Mouse (Mus musculus) hindbrain, embryonic 10.5 days (tissue): Measurements from ENCODE around the gene Kcnip2. TPM values are rescaled to one million over a fixed set of nuclear protein-coding genes. Genes with fewer than 3 reads are reported as not detected.

Experiments used
- DNase-seq: peaks from one replicate; pipeline ENCODE4 v3.0.0-alpha.2; 2017; ENCODE audit warnings: low spot score
- H3K27ac ChIP-seq: fragments of 300-500 bp; sonication (generic); 2 replicates; pipeline ENCODE4 v1.5.1; 2016; ENCODE audit warnings: mild to moderate bottlenecking, moderate library complexity
- H3K27me3 ChIP-seq: fragments of 300-500 bp; sonication (generic); 2 replicates; pipeline ENCODE4 v1.6.1; 2016; ENCODE audit warnings: mild to moderate bottlenecking; ENCODE audit not compliant: poor library complexity, insufficient read depth, severe bottlenecking
- H3K36me3 ChIP-seq: fragments of 300-500 bp; sonication (generic); 2 replicates; pipeline ENCODE4 v1.6.1; 2016; ENCODE audit warnings: mild to moderate bottlenecking, moderate library complexity
- H3K4me1 ChIP-seq: fragments of 300-500 bp; sonication (generic); replicated peaks from 2 replicates; pipeline ENCODE4 v1.6.1; 2016; ENCODE audit warnings: mild to moderate bottlenecking
- H3K4me3 ChIP-seq: fragments of 300-500 bp; sonication (generic); 2 replicates; pipeline ENCODE4 v1.5.1; 2016; ENCODE audit warnings: mild to moderate bottlenecking, moderate library complexity
- H3K9me3 ChIP-seq: fragments of 300-500 bp; sonication (generic); 2 replicates; pipeline ENCODE4 v1.6.1; 2016; ENCODE audit warnings: mild to moderate bottlenecking, moderate library complexity
- WGBS: fragments of 180-500 bp; shearing (Covaris S2); methylation state at CpG from one replicate; pipeline ENCODE4 v1.1.7; 2016; 5-methylcytosine and 5-hydroxymethylcytosine counted together
- polyA plus RNA-seq: library from polyadenylated mRNA; unstranded; fragments of >200 nt; fragmentation: Nextera tagmentation; extraction: Ambion mirVana; gene quantifications from 2 replicates; pipeline ENCODE4 v1.2.1, GENCODE M21; 2016

The Kcnip2 gene
- polyA plus RNA-seq, 1 experiment from 2014 or later, result 0.71 TPM

DNA sequence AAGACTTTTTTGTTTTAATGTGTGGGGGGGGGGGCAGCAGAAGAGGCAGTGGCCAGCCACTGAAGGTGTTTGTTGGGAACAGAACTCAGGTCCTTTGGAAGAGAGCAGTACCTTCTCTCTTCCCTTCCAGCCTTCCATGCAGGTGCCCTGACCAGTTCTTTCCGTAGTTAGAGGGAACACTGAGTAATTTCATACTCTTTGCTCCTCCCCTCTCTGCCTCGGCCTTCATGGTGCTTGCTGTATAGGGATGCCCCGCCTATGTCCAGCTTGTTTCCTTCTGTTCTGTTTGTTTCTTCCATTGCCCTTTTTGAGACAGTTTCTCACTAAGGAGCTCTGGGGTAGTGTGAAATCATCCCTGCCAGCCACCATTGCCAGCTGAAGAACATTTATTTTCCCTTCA lies 30.4 kb downstream of the Kcnip2 start:
- Histone ChIP-seq H3K9me3 (no peaks in the 10 kb centered on the region), H3K27ac (no peak overlapping the region), H3K4me1 (peaks cover 24% of the 10 kb centered on the region), H3K4me3 (no peak overlapping the region), H3K36me3 (peaks cover 9% of the 10 kb centered on the region), H3K27me3 (no peaks in the 10 kb centered on the region)
- WGBS, result 65% methylated on average over 3 of the region's 3 CpGs
- DNase-seq, result no peak

DNA sequence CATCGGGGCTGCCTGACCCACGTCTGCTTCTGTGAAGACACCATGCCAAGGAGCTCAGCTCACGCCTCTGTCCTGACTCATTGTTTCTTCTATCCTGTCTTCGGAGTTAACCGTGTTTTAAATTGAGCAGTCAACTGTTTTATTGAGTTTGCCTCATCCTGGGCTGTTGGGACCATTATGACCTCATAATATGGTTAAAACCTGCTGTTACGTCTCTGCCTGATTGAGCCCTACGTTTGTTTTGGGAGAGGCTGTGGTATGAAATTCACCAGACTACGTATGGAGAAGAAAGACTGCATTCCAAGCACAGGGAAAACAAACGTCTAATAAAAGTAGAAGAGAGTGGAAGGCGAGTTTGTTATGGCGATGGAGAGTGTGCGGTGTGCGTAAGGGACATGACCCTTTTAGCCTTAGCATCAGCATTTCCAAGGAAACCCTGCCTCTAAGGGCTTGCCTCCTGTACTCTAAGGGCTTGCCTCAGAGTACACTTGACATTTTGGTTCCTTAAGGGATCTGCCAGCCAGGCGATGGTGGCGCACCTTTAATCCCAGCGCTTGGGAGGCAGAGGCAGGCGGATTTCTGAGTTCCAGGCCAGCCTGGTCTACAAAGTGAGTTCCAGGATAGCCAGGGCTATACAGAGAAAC lies 31.8 kb downstream of the Kcnip2 start:
- 33% methylated on average over 17 of the region's 17 CpGs for WGBS
- DNase-seq, result no peak
- Histone ChIP-seq H3K4me3 (peak overlapping the region; percentile 95), H3K27me3 (no peaks in the 10 kb centered on the region), H3K36me3 (peaks cover 23% of the 10 kb centered on the region), H3K4me1 (peaks cover 35% of the 10 kb centered on the region), H3K9me3 (no peaks in the 10 kb centered on the region), H3K27ac (peak overlapping the region; percentile 99)

DNA sequence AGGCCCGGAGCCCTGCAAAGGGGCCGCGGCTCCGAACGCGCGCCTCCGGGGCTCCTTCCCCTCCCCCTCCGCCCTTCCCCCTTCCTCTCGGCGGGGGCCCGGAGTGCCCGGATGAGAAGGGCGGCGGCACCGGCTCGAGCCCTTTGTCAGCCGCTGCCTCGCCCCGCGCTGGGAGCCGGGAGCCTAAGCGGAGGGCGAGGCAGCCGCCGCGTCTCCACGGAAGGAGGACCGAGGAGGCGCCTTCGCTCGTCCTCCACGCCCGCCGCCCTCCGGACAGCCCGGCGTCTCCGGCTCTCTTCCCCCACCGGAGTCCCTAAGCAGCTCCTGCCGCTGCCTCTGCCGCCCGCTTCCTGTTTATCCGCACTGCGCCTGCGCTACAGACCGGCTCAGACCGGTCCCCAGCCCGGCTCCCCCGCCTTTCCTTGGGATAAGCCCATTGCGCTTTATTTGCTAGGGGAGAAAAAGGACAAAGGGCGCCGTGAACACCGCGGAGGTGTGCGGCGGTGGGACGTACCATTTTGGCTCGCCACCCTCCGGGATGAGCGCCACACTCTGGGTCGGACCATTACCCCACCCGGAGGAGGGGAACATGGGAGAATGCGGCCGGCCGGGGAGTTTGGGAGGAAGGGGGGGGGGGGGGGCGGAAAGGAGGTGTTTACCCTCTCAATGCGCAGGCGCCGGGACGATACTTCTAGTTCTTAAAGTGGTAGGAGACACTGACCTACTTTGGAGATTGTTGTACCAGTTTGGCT lies 32.5 kb downstream of the Kcnip2 start, which contains the start of gene Mgea5:
Gene Mgea5 (minus strand): TSS at position 657 of the 752 bp plus-strand sequence.
- Histone ChIP-seq H3K9me3 (no peaks in the 10 kb centered on the region), H3K27me3 (no peaks in the 10 kb centered on the region), H3K4me1 (peaks cover 35% of the 10 kb centered on the region), H3K27ac (peak within 1 kb of the TSS; percentile 99), H3K36me3 (peaks cover 30% of the 10 kb centered on the region), H3K4me3 (peak within 1 kb of the TSS; percentile 95)
- DNase-seq, result peak; percentile 98
- WGBS, result under 1% methylated on average over 70 of the region's 71 CpGs

DNA sequence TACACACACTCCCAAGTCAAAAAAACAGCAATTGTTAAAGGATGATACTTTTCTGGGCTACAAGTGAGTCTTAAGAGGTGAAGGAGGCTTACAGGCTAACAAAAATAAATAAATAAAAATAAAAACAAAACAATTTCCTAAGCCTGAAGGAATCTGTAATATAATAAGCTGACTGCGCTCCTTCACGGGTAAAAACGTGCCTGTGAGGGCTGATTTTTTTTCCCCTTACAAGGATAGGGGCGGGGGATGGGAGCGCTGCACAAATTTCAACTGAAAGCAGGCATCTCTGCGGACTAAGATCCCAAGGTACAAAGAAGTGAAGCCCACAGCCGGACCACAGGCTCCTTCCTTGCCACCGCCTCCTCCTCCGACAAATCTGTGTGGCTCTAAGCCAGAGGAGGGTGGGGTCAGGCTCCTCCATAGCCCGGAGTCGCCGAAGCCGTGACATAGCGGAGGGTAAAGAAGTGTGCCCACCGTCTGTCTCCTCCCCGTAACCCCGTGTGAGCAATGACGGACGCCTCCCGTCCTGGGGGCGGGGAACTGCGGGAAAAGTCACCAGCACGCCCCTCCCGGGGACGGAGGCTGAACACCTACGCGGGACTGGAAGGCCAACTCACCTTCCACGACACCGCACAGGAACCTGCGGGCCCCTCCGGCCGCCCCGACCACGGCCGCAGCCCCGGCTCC lies 33.4 kb downstream of the Kcnip2 start:
- H3K4me3 ChIP-seq, result peak overlapping the region; percentile 95
- WGBS, result under 1% methylated on average over 36 of the region's 36 CpGs
- no peaks in the 10 kb centered on the region for H3K9me3 ChIP-seq
- DNase-seq, result peak; percentile 77
- no peaks in the 10 kb centered on the region for H3K27me3 ChIP-seq
- peaks cover 39% of the 10 kb centered on the region for H3K36me3 ChIP-seq
- peak overlapping the region; percentile 99 for H3K27ac ChIP-seq
- H3K4me1 ChIP-seq, result peaks cover 35% of the 10 kb centered on the region

DNA sequence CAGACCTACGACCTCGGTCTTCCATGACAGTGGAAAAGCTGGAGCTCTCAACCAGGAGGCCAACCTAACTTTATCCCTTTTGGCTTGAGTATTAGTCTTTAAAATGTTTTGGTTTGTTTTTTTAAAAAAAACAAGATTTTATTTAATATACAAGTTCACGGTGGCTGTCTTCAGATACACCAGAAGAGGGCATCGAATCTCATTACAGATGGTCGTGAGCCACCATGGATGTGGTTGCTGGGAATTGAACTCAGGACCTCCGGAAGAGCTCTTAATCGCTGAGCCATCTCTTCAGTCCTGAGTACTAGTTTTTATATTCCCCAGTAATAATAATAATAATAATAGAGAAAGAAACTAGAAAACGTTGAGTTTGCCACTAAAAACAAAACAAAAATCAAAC lies 34.2 kb downstream of the Kcnip2 start:
- no peaks in the 10 kb centered on the region for H3K9me3 ChIP-seq
- WGBS, result 70% methylated on average over 8 of the region's 8 CpGs
- H3K4me1 ChIP-seq, result peaks cover 35% of the 10 kb centered on the region
- H3K27me3 ChIP-seq, result no peaks in the 10 kb centered on the region
- peak overlapping the region; percentile 95 for H3K4me3 ChIP-seq
- DNase-seq, result no peak
- H3K36me3 ChIP-seq, result peaks cover 46% of the 10 kb centered on the region
- no peak overlapping the region for H3K27ac ChIP-seq

DNA sequence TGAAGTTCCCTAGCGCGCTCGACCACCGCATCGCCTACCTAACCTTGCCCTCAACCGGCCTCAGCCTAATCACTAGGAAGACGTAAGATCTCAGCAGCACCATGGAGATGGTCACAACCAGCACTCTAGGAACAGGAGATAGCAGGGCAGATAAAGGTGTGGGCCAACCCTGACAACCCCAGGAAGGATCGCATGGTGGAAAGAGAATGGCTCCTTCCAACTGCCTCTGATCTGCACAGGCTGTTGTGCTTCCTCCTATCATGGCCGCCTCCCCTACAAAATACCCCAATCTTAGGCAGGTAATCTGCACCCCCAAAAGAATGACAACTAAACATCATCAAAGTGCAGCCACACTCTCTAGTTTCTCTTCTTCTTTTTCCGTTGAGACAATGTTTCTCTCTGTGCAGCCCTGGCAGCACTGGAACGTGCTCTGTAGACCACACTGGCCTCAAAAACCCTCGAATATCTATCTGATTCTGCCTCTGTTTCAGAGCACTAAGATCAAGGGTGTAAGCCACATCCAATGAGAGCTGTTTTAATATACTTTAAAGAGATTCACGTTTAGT lies 35.4 kb downstream of the Kcnip2 start:
- Histone ChIP-seq H3K36me3 (peaks cover 59% of the 10 kb centered on the region), H3K4me3 (peak overlapping the region; percentile 95; the same call in 1 of the 2 replicates)
- WGBS, result 94% methylated on average over 13 of the region's 13 CpGs

DNA sequence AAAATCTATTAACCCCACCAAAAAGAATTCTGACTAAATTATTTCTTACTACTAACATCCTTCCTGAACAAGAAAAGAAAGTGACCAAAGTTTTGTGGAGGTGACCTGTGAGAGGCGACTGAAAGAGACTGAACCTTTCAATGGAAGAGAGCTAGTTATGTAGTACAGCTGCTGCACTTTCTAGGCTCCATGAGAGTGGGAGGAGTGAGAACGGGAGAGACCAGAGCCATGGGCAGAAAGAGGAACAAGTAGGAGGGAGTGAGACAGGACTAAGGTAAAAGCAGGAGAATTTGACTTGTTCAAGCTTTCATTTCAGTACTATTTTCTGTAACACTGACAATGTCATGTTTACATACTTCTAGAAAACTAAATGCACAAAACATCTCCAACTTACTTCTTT lies 40.4 kb downstream of the Kcnip2 start:
- H3K36me3 ChIP-seq, result peaks cover 100% of the 10 kb centered on the region
- H3K4me1 ChIP-seq, result peaks cover 11% of the 10 kb centered on the region
- H3K27ac ChIP-seq, result no peak overlapping the region
- H3K27me3 ChIP-seq, result no peaks in the 10 kb centered on the region
- no peak overlapping the region for H3K4me3 ChIP-seq
- DNase-seq, result no peak
- WGBS, result 84% methylated on average over 2 of the region's 2 CpGs
- H3K9me3 ChIP-seq, result no peaks in the 10 kb centered on the region

More for the DNA sequence above, 35.4 kb downstream of the Kcnip2 start:
- H3K27ac ChIP-seq, result no peak overlapping the region
- no peaks in the 10 kb centered on the region for H3K27me3 ChIP-seq
- H3K9me3 ChIP-seq, result no peaks in the 10 kb centered on the region
- no peak for DNase-seq
- peaks cover 35% of the 10 kb centered on the region for H3K4me1 ChIP-seq

DNA sequence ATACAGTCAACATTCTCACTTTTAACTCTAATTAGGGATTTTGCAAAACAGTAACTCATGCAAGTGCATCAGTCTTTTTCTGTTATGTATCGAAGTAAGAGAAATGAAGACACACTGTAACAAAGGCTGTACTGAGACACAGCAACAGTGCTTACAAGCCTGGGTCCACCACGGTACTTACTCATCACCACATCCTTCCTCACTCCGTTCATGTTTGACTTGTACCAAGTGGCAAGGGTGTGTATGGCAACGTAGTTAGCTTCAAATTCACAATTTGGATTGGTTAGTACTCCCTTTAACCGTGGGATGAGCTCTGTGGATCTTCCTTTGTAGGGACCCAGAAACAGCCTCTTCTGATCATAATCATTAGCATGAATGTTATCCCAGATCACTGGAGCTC lies 44.4 kb downstream of the Kcnip2 start:
- 93% methylated on average over 5 of the region's 5 CpGs for WGBS
- Histone ChIP-seq H3K4me3 (no peak overlapping the region), H3K27me3 (no peaks in the 10 kb centered on the region), H3K9me3 (no peaks in the 10 kb centered on the region), H3K27ac (no peak overlapping the region), H3K4me1 (no peaks in the 10 kb centered on the region), H3K36me3 (peaks cover 100% of the 10 kb centered on the region)
- DNase-seq, result no peak

DNA sequence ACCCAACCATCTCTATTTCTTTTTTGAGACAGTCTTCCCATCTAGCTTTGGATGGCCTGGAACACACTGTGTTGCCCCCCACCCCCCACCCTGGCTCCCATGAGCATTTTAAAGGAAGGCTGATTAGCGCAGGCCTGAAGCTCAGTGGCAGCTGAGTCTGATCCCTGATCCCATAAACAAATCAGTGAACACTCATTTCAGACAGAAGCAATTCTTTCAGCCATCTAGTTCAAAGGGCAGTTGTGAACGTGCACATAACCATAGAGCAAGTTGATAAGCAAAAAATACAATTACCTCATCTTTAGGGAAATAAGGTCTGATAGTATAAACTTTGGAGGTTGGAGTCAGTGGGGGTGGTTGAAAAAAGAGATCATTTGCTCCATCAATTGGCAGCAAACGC lies 55.1 kb downstream of the Kcnip2 start:
- 93% methylated on average over 3 of the region's 3 CpGs for WGBS
- H3K36me3 ChIP-seq, result peaks cover 96% of the 10 kb centered on the region

DNA sequence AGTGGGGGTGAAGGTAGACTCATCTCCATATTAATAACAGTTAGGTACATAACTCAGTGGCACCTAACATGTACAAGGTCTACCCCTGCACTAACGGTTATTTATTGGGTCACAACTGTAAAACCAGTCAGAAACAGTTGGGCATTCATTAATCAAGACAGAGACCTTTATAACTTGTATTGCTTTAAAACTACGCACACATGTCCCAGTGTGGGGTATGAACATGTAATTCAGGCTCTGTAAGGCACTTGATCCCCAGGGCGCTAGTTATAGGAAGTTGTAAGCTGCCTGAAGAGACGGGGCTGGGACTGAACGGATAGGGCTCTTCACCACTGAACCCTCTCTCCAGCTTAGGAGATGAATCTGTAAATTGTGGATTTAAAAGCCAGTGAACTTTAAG lies 57.2 kb downstream of the Kcnip2 start:
- H3K36me3 ChIP-seq, result peaks cover 96% of the 10 kb centered on the region
- H3K4me3 ChIP-seq, result no peak overlapping the region
- no peak overlapping the region for H3K27ac ChIP-seq
- WGBS, result 97% methylated on average over 5 of the region's 5 CpGs
- no peak for DNase-seq
- H3K27me3 ChIP-seq, result no peaks in the 10 kb centered on the region
- no peaks in the 10 kb centered on the region for H3K9me3 ChIP-seq
- H3K4me1 ChIP-seq, result no peaks in the 10 kb centered on the region

More for the DNA sequence above, 55.1 kb downstream of the Kcnip2 start:
- Histone ChIP-seq H3K4me1 (no peaks in the 10 kb centered on the region), H3K27ac (no peak overlapping the region), H3K4me3 (no peak overlapping the region), H3K27me3 (no peaks in the 10 kb centered on the region), H3K9me3 (no peaks in the 10 kb centered on the region)
- no peak for DNase-seq

DNA sequence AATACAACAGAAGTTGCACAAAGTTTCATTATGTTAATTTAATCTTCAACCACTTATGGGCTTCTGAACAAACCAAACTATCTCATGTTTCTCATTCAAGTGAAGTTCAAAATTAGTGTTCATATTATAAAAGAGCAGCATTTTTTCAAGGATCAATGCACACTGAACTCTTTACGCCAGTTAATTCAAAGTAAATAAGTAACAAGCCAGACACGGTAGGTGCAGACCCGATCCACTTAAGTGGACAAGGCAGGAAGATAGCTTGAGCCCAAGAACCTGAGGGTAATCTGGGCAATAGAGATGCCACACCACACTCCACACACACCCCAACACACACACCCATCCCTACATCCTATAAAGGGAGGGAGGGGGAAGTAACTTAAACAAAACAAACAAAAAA lies 62.3 kb downstream of the Kcnip2 start:
- no peak overlapping the region for H3K4me3 ChIP-seq
- no peak for DNase-seq
- 90% methylated on average over 3 of the region's 3 CpGs for WGBS
- no peaks in the 10 kb centered on the region for H3K9me3 ChIP-seq
- peaks cover 14% of the 10 kb centered on the region for H3K4me1 ChIP-seq
- H3K27ac ChIP-seq, result no peak overlapping the region
- H3K36me3 ChIP-seq, result peaks cover 81% of the 10 kb centered on the region
- peaks cover 1% of the 10 kb centered on the region; the same call in 1 of the 2 replicates for H3K27me3 ChIP-seq

DNA sequence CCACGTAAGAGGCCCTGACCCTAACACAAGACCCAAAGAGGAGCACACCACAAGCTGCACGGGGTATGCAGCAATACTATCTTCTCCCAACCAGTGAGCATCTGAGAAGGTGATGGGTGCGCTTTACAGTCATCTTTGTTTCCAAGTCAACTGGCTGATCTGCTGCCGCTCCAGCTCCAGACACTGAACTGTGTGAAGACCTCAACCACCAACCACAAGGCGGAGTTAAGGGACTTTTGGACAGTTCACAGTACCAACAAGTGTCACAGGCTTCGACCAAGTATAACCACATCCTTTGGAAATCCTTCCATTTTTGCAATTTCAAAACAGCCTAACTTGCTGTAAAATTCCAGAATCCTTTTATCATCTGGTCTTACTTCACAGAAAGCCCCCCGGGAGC lies 64.0 kb downstream of the Kcnip2 start:
- Histone ChIP-seq H3K27ac (no peak overlapping the region), H3K27me3 (peaks cover 14% of the 10 kb centered on the region), H3K36me3 (peaks cover 64% of the 10 kb centered on the region), H3K4me3 (no peak overlapping the region), H3K4me1 (peaks cover 28% of the 10 kb centered on the region), H3K9me3 (no peaks in the 10 kb centered on the region)
- WGBS, result 93% methylated on average over 7 of the region's 7 CpGs
- DNase-seq, result no peak
